Mouse (Mus musculus) kidney, postnatal 10 days (tissue): ENCODE measurements around the gene Edem2.
"Not testable (repeated sequence)": the region's sequence is repeated elsewhere in the genome, so short reads cannot be mapped to it uniquely, and the experiment has no call there.

Source experiments
- DNase-seq: peaks from one replicate; pipeline ENCODE4 v3.0.0; 2021; ENCODE audit warnings: mixed read lengths

The Edem2 gene

DNA sequence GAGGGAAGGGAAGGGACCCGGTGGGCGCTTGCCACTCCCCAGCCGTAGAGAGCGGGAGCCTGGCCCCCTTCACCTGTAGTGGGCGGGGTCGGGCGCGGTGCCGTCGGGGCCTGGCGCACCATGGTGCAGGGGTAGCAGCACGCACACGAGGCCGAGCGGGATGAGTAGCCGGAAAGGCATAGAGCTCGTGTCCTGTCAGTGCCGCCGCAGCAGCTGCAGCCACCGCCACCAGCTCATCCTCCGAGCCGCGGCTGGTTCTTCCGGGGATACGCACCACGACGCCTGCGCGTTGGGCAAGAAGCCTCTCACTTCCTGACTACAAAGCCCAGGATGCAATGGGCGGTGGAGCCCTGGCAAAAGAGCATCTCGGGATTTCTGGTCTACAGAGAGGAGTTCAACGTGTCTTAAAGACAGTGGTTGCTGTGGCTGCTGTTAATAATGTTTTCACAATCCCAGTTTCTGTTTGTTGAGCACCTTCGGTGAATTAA, at the start of gene Edem2:
TSS of gene Edem2 (minus strand) at position 318 of the 488 bp plus-strand sequence.
- DNase-seq = peak; percentile 94

DNA sequence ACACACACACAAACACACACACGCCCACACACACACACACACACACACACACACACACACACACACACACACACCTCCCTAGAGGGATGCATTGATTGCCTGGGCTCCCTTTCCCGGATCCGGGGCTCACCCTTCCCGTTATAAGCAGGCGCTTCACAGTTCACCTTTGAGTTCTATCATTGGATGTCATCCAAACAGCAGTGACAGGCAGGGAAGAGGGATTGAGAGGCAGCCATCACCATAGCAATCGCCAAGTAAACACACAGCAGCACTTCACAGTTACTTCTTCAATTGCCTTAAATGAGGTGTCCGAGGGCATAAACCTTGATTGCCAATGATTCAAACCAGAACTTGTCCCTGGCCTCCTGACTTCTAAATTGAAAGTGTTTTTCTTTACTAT, 49.8 kb upstream of the Edem2 start:
- no peak for DNase-seq

DNA sequence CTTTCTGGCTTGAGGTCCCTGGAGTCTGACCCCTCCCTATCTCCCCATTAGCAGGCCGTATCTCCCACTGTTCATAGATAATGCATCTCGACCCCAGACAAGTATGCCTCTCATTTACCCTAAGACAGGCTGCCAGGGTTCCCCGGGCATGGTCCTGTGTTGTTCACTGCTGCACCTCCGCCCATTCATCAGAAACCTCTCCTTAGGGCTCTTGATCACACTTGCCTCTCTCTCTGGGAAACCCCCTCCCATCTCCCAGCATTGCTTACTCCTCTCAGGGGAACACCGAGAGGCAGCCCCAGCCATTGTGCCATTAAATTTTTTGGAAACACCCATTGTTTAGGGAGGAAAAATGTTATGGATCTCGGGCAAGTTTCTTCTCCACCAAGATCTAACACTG, 48.7 kb upstream of the Edem2 start:
- DNase-seq = no peak

- DNase-seq = no peak
Measured at GRCm38 (mm10) chr2:155777688-155777985, 48.4 kb upstream of the Edem2 start.

DNA sequence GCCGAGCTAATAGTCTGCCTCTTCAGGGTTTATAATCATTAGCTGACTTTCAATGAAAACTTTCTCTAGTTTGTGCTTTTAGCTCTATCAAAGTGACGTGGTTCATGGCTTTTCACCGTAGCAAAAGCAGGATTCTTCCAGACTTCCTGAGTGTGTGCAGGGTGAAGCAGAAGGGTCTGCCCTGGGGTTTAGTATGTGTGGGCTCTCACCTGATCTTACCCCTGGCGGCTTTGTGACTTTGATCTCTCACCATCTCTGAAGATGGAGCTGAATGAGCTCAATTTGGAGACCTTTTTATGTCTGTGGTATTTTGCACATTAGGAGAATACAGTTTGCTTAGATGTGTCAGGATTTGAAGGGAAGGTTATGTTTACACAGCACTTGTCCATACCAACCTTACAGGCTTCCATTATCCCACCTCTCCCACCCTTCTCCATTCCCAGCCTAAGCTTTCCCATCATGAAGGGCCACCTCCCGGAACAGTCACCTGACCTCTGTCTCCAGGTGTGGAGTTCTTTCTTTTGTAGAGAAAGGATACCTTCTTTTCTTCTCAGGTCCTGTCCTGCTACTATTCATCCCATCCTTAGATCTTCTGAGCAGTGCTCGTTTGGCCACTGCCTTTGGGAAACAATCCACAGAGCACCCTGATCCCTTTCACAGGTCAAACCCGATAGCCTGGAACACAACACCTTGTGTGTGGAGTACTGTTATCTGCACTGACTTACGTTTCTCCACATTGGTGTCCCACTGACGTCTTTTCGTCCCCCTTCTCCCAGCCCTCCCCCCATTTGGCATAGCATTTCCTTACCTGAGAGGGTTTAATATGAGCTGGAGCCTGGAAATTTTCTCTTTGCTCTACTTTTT, 47.8 kb upstream of the Edem2 start:
- no peak for DNase-seq

GRCm38 (mm10) chr2:155775685-155776263, 46.5 kb upstream of the Edem2 start:
- DNase-seq = peak; percentile 84

- no peak for DNase-seq
Measured at GRCm38 (mm10) chr2:155774927-155775684, 45.8 kb upstream of the Edem2 start, which contains the start of gene Mmp24. TSS of gene Mmp24 (plus strand) at chr2:155775342.

DNA sequence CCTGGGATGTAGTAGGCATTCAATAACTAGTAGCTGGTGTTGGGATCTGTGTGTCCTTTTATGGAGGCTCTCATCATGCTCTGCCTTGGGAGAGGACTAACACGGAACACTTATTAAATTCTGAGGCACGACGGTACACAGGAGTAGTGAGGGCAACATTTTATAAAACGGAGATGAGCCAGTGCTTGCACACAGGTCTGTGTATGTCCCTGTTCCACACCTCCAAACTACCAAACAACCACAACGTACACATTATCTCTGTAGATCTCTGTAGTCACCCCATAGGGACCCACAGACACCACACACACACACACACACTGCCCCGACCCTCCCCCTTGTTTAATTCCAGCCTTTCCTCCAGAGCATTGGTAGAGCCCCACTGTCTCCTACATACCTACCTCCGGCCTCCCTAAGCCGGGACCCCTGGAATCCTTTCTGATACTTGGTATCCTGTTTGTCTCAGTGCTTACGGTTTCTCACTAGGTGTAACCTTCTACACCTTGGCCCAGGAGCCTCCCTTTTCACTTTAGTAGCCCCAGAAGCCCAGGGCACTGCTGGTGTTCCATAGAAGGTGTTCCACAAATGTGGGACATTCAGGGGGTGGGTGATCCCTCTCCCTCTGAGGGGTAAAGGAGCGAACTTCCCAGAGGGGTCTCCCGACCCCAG, 45.1 kb upstream of the Edem2 start:
- DNase-seq = no peak

GRCm38 (mm10) chr2:155773664-155774063, 44.4 kb upstream of the Edem2 start:
- no peak for DNase-seq

GRCm38 (mm10) chr2:155764679-155765418, 35.6 kb upstream of the Edem2 start:
- DNase-seq = peak; percentile 85

DNA sequence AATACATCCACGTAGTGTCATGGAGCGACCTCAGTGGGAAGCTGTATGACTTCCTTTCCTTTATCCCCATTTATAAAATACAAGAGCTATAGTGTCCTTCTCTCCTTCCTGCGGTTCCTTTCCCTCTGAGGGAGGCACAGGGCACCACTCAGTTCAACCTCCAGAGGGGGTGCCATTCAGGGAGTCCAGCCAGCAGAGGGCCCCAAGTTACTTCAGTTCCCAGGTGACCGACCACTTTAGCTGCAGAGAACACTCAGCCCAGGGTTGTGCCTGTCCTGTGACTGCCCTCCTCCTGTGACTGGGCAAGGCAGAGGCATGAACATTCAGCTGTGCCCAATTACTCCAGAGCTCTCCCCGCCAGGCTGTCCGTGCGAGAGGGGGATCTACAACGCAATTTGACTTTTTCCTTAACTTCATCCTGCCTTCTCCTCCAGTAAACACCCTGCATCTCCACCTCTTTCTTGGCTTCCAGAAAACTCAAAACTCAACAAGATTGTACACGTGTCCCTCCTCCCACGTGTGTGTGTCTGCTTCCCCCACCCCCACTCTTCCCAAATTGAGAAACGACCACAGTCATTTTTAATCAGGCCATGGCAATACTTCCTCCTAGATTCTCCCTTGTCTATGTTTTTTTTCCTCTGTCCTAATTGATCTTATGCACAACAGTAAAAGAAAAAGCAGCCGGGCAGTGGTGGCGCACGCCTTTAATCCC, 27.7 kb upstream of the Edem2 start:
- peak; percentile 34 for DNase-seq

GRCm38 (mm10) chr2:155755746-155756145, 26.5 kb upstream of the Edem2 start:
- DNase-seq = peak; percentile 81

DNA sequence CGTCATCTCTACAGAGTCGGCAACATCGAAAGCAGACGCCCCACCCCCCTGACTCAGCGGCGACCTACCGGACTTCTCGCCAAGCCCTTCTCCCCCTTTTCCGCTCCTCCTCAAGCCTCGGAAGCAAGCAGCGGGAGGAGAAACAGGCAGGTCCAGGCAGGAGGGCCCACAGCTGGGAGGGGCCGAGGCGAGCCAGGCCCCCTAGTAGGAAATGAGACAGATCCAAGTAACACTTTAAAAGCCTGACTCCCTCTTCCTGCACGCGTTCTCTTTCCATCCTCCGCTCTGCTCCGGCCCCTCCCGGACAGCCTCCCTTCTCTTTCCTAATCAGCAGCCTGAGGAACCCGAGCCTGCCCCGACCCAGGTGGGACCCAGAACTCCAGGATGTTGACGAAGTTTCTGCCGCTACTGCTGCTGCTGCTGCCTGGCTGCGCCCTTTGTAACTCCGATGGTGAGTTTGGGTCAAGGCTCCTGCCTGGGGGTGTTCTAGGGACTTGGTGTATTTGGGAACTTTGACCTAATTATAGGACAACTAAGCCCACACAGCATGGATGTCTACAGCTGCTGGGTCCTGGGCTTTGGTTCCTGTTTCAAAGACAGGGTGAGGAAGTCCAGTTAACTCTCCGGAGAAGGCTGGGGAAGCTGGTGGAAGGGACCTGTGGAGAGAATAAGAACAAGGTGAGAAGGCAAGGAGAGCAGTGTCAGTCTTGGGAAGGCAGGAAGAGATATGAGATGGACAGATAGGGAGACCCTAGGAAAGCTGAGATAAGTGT, 21.9 kb upstream of the Edem2 start, which contains the start of gene Procr:
TSS of gene Procr (plus strand) at position 104 of the 773 bp plus-strand sequence.
- DNase-seq = peak; percentile 80

DNA sequence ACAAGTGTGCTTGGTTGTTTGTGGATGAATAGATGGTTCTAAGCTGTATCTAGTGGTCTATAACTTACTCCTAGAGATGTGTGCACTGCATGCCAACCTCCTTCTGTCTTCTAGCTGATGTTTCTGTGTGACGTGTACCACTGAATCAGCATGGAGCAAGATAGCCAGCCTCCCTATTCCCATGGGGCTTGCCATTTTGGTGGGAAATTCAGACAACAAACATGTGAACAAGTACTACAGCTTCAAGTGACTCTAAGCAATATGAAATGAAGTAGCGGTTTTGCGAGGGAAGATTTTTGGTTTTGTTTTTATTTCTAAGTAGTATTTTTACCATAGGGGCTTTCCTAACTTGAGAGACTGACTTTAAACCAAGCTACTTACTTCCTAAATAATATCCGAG, 20.1 kb upstream of the Edem2 start:
- no peak for DNase-seq

- DNase-seq = no peak
Measured at GRCm38 (mm10) chr2:155745487-155745886, 16.2 kb upstream of the Edem2 start.

DNA sequence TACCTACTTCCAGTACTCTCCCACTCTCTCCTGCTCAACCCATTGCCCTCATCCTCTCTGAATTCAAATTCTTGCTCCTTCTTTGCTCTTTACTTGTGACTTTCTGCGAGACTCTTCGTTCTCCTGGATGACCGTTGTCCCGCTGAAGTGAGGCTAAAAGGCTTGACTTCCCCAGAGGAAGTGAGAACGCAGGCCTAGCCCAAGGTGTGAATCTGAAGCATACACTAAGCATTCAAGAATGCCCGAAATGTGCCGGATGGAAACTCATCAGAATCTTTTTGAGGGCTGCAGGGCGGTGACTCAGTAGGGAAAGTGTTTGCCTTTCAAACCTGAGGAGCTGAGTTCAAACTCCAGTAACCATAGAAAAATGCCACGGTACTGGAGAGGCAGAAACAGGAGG, 14.1 kb upstream of the Edem2 start:
- peak; percentile 18 for DNase-seq

- DNase-seq = peak; percentile 82
Measured at GRCm38 (mm10) chr2:155742931-155743337, 13.7 kb upstream of the Edem2 start.

- peak; percentile 12 for DNase-seq
Measured at GRCm38 (mm10) chr2:155742211-155742610, 12.9 kb upstream of the Edem2 start.

- no peak for DNase-seq
Measured at GRCm38 (mm10) chr2:155737803-155738202, 8.5 kb upstream of the Edem2 start.

DNA sequence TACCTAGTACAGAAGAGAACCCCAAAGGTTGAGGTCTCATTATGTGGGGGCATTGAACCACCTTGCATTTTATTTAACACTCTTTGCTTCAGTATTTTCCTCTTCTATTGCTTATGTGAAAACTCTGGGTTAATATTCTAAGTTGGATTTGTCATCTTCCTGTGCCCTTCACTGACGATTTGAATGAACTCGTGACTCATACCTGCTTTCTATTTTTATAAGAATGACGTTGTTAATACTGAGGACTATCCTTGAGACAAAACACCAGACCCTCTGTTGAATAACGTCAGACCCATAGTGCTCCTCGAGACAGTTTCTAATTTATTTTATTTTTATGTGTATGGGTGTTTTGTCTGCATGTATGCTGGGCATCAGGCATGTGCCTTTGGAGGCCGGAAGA, 7.7 kb upstream of the Edem2 start:
- no peak for DNase-seq

DNA sequence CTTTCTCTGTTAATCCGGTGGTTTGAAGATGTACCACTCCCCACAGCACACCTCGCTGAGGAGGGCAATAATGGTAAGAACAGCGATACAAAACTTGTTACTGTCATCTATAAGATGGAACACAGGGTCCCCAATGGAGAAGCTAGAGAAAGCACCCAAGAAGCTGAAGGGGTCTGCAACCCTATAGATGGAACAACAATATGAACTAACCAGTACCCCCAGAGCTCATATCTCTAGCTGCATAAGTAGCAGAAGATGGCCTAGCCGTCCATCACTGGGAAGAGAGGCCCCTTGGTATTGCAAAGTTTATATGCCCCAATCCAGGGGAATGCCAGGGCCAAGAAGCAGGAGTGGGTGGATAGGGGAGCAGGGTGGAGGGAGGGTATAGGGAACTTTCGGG, 6.5 kb upstream of the Edem2 start, which contains the start of gene Gm17581:
TSS of gene Gm17581 (minus strand) at position 101 of the 400 bp plus-strand sequence.
- not testable (repeated sequence) for DNase-seq
